Mouse (Mus musculus) spleen, adult 2 months (tissue): Measurements from ENCODE around the gene Abcb10. TPM values are rescaled to one million over a fixed set of nuclear protein-coding genes. Genes with fewer than 3 reads are reported as not detected.
"Not testable (repeated sequence)": the region's sequence is repeated elsewhere in the genome, so short reads cannot be mapped to it uniquely, and the experiment has no call there.

Experiments used
- DNase-seq, 2 experiments: peaks; one replicate each; pipeline versions ENCODE4 v3.0.0 to v3.0.0-alpha.2; 2012 to 2021; ENCODE audit warnings: low spot score in 2 of 2, low read depth in 1 of 2
- H3K27ac ChIP-seq: fragments of 200-500 bp; 2 replicates; pipeline ENCODE4 v1.5.1; 2012; ENCODE audit warnings: low read length, inconsistent platforms; ENCODE audit not compliant: insufficient read depth
- H3K27me3 ChIP-seq: fragments of 200-500 bp; 2 replicates; pipeline ENCODE4 v1.6.1; 2012; ENCODE audit warnings: mild to moderate bottlenecking, moderate library complexity, low read length, inconsistent platforms; ENCODE audit not compliant: control insufficient read depth, insufficient read depth
- H3K36me3 ChIP-seq: fragments of 200-500 bp; 2 replicates; pipeline ENCODE4 v1.6.1; 2012; ENCODE audit warnings: mild to moderate bottlenecking, low read length, inconsistent platforms; ENCODE audit not compliant: control insufficient read depth, insufficient read depth
- H3K4me1 ChIP-seq: fragments of 200-500 bp; 2 replicates; pipeline ENCODE4 v1.6.1; 2011; ENCODE audit warnings: inconsistent platforms; ENCODE audit not compliant: control insufficient read depth, insufficient read depth, insufficient read length
- H3K4me3 ChIP-seq: fragments of 200-500 bp; 2 replicates; pipeline ENCODE4 v1.5.1; 2011; ENCODE audit warnings: mild to moderate bottlenecking, inconsistent platforms; ENCODE audit not compliant: insufficient read depth, insufficient read length; ENCODE audit errors: extremely low read depth
- CTCF ChIP-seq: fragments of 200-500 bp; IDR thresholded peaks from 2 replicates; pipeline ENCODE4 v1.5.1; 2011; ENCODE audit warnings: mild to moderate bottlenecking, inconsistent platforms; ENCODE audit not compliant: insufficient read depth, insufficient read length, insufficient replicate concordance; ENCODE audit errors: extremely low read depth
- POLR2A ChIP-seq: fragments of 200-500 bp; IDR thresholded peaks from 2 replicates; pipeline ENCODE4 v1.6.1; 2011; ENCODE audit warnings: low read depth, low read length, inconsistent platforms
- WGBS: fragments of 180-500 bp; shearing (Covaris S2); methylation state at CpG from one replicate; pipeline ENCODE4 v1.1.7; 2018; 5-methylcytosine and 5-hydroxymethylcytosine counted together
- polyA plus RNA-seq: library from polyadenylated mRNA; depleted of rRNA; stranded (reverse); fragments of >200 nt; gene quantifications from 2 replicates; pipeline ENCODE4 v1.2.3, GENCODE M21; 2012; rRNA removed

The Abcb10 gene
- polyA plus RNA-seq, result 21.7 and 22.6 TPM in 2 replicates

DNA sequence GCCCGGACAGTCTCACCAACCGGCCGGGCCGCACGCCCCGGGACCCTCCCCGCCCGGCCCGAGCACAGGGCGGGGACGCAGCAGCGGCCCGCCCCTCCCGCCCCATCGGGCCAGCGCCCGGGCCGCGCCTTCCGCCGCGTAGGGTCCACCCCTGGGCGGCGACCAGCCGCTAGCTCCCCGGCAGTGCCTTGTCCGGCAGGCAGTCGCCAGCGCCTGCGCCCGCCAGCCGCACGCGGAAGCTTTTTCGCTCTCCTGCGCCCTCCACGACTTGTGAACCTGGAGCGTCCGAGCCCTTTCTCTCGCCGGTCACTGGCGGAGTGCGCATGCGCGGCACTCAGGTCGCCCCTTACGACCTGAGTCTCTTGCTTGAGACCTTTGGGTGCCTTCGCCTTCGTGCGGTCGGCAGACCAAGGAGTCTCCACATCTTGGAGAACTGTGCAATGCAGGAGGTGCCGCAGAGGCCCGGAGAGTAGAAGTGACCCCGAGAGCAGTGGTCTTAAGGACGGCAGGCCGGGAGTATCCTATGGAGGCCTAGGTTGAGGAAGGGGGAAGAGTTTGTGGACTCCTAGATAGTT, at the start of gene Abcb10:
TSS of gene Abcb10 (minus strand) at position 297 of the 575 bp plus-strand sequence.
- peak within 1 kb of the TSS; percentile 68 for H3K4me3 ChIP-seq
- H3K36me3 ChIP-seq, result no peaks in the 10 kb centered on the region
- peak within 1 kb of the TSS; percentile 73 for H3K27ac ChIP-seq
- DNase-seq, result peak; percentile 41 to 77
- under 1% methylated on average over 56 of the region's 56 CpGs for WGBS
- TF ChIP-seq POLR2A (no peak; the same call in 1 of the 2 replicates), CTCF (no peak)
- peaks cover 3% of the 10 kb centered on the region; the same call in 1 of the 2 replicates for H3K4me1 ChIP-seq
- H3K27me3 ChIP-seq, result no peaks in the 10 kb centered on the region; the same call in 1 of the 2 replicates

DNA sequence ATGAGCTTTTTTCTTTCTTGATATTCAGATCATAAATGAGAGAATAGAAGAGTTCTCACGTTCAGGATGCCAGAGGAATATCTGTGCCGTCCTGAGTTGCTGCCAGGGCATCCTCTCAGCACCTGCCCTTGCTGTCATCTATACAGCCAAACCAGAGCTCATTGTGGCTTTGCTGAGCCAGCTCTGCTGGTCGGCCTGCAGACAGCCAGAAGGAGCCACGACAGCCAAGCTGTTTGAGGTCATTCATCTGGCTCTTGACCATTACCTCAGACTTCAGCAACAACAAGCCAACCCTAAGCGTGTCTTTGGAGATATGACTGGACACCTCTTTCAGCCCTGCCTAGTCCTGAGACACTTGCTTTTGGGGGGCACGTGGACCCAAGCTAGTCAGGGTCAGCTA, 44.9 kb upstream of the Abcb10 start:
- WGBS, result 88% methylated on average over 6 of the region's 6 CpGs
- H3K4me1 ChIP-seq, result no peaks in the 10 kb centered on the region

GRCm38 (mm10) chr8:124026265-124026664, 43.3 kb upstream of the Abcb10 start:
- H3K27ac ChIP-seq, H3K4me3 ChIP-seq, H3K4me1 ChIP-seq, DNase-seq, H3K27me3 ChIP-seq: not testable (repeated sequence)
- H3K36me3 ChIP-seq, result peaks cover 27% of the 10 kb centered on the region
- 90% methylated on average over 2 of the region's 2 CpGs for WGBS

More for the DNA sequence above, 44.9 kb upstream of the Abcb10 start:
- H3K27ac ChIP-seq, result no peak overlapping the region
- TF ChIP-seq CTCF (no peak), POLR2A (no peak)
- H3K27me3 ChIP-seq, result no peaks in the 10 kb centered on the region
- H3K4me3 ChIP-seq, result no peak overlapping the region
- peaks cover 29% of the 10 kb centered on the region for H3K36me3 ChIP-seq
- DNase-seq, result no peak

DNA sequence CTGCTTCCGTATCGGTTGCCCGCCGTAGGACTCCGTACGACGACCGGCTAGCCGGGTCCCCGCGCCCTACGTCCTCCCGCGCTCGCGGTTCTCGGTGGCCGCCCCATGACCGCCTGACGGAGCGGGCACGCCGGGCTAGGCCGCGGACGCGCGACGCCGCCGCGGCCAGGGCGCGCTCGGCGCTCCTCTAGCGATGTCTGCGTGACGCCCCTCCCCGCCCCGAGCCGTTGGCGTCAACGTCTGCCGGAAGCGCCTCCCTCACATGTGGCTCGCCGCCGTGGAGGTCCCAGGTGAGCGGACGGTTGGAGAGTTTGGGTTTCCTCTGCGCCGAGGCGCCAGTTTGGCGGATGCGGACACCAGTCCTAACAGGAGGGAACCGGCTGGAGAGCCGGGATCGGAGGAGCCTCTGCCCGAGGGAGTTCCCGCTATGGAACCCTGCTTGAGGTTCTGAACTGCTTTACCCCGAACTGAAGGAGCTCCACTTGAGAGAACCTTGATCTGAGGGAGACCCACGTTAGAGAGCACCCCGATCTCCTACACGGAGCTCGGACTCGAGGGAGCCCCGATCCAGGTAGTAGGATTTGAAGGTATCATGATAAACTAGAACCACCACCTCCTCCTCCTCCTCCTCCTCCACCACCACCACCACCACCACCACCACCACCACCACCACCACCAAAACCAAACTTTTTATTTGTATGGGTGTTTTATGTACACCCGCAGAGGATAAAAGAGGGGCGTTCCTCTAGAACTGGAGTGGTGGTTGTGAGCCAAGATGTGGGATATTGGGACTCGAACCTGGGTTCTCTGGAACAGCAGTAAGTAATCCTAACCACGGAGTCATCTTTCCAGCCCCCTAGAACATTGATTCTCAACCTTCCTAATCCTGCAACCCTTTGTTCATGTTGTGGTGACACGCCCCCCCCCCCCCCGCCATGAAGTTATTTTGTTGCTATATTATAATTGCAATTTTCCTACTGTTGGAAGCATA, 38.6 kb upstream of the Abcb10 start, which contains the start of the genes Taf5l and Urb2:
TSS of gene Taf5l (minus strand) at position 161 of the 991 bp plus-strand sequence.
TSS of gene Urb2 (plus strand) at position 272 of the 991 bp plus-strand sequence.
- Histone ChIP-seq H3K4me1 (peaks cover 13% of the 10 kb centered on the region; the same call in 1 of the 2 replicates), H3K36me3 (peaks cover 2% of the 10 kb centered on the region), H3K27me3 (no peaks in the 10 kb centered on the region), H3K4me3 (peak within 1 kb of the TSS; percentile 95), H3K27ac (peak within 1 kb of the TSS; percentile 97)
- TF ChIP-seq CTCF (no peak), POLR2A (peak; percentile 34)
- under 1% methylated on average over 59 of the region's 74 CpGs for WGBS
- DNase-seq, result peak; percentile 82 to 93

DNA sequence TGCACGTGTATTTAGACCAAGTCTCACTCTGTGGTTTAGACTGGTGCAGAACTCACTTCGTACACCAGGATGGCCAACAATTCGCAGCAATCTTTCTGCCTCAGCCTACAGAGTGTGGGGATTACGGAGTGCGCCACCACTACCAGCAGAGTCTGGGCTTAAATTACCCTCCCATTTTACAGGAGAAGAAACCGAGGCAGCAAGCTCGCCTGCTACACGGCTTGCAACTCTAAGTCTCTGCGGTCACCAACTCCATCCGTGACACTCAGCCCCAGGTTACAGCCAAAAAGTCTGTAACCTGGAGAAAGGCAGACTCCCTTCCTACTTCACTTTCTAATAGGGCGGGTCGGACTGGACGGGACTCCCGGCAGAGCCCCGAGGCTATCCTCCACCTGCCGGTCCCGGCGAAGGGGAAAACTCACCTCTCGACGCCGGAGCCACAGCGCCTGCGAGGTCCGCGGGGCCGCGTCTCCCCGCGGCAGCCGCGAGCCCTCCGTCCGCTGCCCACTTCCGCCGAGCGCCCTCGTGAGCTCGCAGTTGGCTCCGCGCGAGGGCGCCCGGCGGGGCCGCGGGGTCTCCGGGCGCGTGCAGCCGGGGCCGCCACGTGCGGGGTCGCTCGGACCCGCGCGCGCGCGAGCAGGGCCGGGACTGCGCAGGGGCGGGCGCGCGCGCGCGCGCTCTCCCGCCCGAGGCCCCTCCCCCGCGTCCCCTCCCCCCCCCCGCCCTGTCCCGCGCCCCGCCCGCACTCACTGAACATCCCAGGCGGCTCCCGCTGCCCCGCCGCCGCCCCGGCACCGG, 37.7 kb upstream of the Abcb10 start:
- H3K27me3 ChIP-seq, result no peaks in the 10 kb centered on the region
- peaks cover 2% of the 10 kb centered on the region for H3K36me3 ChIP-seq
- WGBS, result under 1% methylated on average over 40 of the region's 87 CpGs
- H3K4me3 ChIP-seq, result peak overlapping the region; percentile 95
- H3K27ac ChIP-seq, result peak overlapping the region; percentile 97
- DNase-seq, result peak; percentile 34 to 46
- TF ChIP-seq CTCF, result no peak
- peaks cover 13% of the 10 kb centered on the region; the same call in 1 of the 2 replicates for H3K4me1 ChIP-seq

DNA sequence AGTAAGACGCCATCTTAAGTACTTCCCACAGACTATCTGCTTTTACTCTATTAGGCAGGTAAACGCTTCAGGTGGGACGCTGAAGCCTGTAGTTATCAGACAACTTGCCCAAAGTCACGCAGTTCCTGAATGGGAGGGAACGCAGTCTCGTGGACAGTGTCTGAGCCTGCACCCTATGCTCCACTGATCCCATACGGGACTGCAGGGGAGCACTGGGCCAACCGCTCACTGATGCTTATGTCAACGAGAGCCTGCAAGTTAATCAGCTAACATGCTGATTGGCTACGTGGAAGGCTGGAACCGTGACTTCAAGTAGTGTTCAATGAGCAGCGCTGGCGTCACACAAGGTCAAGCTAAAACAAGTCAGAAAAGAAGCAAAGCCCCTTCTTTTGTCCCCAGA, 36.9 kb upstream of the Abcb10 start:
- Histone ChIP-seq H3K27ac (no peak overlapping the region), H3K27me3 (no peaks in the 10 kb centered on the region), H3K4me3 (peak overlapping the region; percentile 19; the same call in 1 of the 2 replicates), H3K36me3 (no peaks in the 10 kb centered on the region; the same call in 1 of the 2 replicates), H3K4me1 (peaks cover 13% of the 10 kb centered on the region; the same call in 1 of the 2 replicates)
- TF ChIP-seq CTCF (no peak), POLR2A (no peak)
- 16% methylated on average over 13 of the region's 13 CpGs for WGBS
- DNase-seq, result peak in 1 of 2 experiments; percentile 15
